Mouse (Mus musculus) kidney, adult 9 months (tissue): ENCODE data around the gene Ralbp1.

Source experiments
- DNase-seq: peaks from one replicate; pipeline ENCODE4 v3.0.0; 2022

The Ralbp1 gene

DNA sequence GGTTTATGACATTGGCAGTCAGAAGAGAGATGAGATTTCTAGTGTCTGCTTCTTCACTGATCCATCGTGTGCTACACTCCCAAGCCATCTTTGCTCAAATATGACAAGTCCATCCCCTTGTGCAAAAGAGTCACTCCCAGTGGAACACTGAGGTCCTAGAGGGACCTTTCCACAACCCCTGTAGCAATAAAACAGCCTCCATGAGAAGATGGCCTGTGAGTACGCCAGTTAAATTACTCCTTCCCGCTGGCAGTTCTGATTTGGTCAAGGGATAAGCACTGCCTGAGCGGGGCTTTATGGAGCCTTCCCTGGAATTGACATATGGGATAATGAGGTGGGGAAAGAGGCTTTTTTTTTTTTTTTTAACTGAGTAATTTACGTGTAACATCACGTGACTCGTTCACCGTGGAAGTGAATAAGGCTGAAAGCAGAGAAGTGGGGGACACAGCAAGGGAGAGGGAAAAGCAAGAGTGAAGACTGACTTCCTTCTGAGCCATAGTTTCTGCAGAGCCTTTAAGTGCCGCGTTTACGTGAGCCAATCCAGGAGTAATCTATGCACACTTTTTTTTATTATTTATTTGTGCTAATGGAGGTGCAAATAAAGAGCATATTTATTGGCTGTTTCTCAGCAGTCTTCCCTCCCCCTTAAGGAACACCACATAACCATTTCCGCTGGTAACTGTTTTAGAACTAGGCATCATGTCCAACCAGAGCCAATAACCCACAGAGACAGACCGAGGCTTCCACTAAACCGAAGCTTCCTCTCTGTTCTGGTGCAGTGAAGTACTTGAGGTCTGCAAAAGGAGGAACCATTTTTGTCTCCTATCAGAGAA lies at the start of gene Ralbp1:
TSS of gene Ralbp1 (minus strand) at position 102 of the 833 bp plus-strand sequence.
- DNase-seq, result peak; percentile 48

DNA sequence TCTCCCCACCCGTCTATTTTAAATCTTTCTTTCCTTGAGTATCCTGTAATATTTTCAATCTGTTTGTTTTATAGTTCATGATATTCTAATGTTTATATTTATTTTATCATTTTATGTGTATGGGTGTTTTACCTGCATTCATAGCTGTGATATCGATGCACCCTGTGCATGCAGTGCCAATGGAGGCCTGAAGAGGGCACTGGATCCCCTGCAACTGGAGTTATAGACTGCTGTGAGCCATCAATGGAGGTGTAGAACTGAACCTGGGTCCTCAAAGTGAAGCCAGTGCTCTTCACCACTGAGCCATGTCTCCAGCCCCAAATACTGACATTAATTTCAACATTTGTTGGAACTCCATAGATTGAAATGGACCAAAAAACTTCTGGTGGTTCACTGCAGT lies 48.1 kb upstream of the Ralbp1 start:
- DNase-seq, result no peak

DNA sequence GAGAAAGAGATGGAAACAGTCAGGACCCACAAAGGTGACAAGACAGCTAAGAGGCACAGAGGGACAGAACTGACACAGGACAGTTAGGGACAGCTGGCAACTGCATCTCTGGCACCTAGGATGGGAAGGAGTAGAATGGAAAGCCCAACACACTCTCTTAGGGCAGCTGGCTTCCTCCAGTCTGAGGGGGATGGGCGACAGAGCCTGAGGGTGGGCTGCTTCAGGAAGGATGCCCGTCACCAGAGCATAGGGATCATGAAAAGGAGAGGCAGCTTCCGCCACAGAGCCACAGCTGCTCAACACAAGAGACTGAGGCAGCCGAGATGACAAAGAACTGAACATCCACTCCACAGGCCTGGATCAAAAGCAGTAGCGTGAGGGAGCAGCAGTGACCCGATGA lies 45.9 kb upstream of the Ralbp1 start:
- DNase-seq, result no peak

DNA sequence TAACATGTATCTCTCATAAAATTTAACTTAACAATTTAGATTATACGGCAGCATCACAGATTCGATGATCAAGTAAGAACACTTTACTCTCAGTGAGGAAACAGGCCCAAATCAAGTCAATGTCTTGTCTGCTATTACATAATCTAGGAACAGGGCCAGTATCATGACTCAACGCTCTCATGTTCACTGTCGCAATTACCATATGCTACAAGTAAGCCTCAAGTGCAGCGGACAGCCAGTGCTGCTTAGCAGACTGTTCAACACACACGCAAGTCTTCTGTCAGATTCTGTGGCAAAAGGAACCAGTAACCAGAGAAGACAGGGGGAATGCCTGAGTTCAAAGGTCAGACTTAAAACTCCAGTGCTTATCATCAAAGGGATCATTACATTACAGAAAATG lies 45.4 kb upstream of the Ralbp1 start:
- no peak for DNase-seq

DNA sequence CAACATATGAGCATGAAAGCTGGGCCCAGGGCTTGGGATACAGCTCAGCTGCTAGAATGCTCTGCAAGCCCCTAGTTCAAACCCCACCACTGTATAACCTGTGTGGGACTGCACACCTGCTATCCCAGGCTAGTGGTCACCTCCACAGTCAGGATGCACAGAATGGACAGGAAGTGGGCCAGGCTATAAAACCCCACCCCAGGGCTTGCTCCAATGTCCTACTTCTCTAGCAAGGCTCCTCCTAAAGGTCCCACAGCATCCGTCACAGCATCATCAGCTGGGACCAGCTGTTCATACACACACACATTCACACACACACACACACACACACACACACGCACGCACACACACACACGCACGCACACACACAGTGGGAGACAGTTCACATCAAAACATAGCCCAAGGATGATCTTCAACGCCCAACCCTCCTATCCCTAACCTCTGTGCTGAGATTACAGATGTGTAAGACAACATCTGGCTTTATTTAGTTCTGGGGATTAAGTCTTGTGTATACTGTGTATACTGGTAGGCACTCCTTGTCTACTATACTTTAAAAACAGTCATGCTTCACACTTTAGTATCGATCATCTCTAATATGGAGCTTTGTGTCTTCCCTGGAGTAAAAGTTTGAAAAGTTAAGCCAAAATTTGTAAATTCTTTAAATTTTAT lies 44.7 kb upstream of the Ralbp1 start:
- no peak for DNase-seq

DNA sequence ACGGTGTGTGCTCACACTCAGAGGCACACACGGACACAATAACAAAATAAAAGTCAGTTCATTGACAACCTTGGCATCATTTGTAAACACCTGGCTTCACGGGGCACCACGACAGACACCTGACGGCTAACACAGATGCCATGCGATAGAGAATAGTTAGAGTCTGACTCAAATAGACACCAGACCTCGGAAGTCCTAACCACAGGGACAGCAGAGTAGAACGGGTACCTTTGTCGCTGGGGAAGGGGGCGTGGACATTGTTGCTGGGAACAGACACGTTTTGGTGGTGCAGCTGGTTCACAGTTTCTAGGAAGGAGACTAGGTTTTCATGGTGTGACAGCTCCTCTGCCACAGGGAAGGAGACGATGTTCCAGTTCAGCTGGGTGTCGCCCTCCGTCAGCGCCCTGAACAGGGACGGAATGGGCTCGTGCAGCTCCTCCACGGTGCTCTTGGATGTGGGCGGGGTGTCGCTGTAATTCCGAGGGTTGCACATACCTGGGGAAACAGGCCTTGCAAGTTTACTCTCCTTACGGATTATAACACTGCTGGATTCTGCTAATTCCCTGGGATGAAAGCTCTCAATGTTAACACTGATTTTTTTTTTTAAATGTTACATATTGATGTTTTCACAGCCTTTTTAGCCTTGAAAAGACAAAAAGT lies 43.9 kb upstream of the Ralbp1 start:
- no peak for DNase-seq

DNA sequence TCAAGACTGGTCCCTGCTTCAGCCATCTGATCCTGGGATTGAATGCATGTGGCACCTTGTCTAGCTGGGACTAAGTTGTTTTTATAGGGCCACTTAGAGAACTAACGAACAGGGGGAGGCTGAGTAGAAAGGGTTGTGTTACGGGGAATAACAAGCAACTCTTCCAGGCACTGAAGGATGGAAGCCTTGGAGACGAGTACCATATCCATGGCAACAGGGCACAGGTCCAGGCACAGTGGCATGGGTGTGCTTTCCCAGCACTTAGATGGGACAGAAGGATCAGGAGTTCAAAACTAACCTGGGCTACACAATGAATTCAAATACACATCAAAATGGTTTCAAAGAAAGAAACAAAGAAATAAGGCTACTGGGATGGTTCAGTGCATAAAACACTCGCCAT lies 41.5 kb upstream of the Ralbp1 start:
- DNase-seq, result no peak

DNA sequence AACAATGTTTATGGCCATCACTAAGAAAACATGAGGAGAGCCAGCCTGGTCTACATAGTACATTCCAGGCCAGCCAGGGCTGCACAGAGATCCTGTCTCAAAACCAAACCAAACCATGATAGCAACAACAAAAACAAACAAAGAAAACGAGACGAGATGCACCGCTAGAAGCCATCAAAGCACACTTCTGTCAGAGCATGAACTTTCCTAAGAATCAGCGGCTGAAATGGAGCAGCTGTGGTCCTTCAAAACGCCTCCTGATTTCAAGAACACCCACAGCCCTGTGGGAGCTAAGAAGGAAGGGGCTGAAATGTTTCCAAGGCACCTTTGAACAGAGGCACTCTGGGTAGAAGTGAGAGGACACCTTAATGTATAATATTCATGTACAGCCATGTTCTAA lies 38.6 kb upstream of the Ralbp1 start:
- no peak for DNase-seq

DNA sequence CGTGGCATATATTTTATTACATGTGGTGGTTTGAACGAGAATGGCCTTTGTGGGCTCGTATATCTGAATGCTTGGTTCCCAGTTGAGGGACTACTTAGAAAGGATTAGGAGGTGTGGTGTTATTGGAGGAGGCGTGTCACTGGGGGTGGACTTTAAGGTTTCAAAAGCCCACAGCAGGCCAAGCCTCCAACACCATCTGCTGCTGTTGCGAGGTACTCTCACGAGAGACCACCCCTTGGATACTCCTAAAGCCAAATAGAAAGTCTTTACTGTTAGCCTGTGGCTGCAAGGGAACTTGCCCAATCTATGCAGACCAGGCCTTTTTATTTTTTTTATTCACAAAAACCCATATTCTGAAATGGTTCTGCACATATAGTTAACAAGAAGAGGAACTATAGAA lies 36.4 kb upstream of the Ralbp1 start:
- DNase-seq, result no peak

DNA sequence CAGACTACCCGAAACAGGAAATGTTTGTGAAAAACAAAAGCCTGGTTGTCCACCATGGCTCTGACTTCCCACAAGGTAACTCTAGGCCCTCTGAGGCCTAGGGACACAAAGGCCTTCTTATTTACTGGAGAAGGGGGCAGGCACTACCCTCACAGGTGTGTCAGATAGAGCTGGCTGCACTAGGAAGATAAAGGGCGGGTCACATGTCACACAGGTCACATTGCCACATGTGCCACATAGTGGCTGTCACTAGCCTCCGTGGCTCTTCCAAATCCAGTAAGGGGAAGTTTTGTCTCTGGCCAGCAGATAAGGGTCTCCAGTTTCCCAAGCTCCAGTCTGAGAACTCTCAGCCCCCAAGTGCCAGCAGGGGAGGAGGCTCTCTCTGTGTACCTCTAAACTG lies 33.6 kb upstream of the Ralbp1 start:
- no peak for DNase-seq

DNA sequence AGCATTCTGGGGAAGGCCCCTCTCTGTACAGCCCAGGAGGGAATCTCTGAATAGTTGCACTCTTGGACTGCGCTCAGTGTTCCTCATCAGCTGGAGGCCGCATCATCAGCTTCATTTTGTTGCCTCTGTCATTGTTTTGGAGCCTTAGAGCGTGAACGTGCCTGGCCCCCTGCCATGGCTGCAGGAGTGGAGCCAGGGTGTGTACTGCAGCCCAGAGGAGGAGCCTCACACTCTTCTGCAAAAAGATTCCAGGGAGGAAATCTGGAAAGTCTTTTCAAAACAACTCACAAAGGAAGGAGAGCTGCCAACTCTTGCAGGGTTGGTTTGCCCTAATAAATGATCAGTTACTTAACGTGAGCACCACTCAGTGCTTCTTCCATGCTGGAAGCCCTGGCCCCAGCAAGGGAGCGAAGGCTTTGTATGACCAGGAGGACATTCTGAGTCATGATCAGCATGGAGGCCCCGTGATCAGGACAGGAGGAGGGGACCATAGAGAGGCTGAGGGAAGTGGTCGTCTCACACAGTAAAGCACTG lies 30.6 kb upstream of the Ralbp1 start:
- peak; percentile 77 for DNase-seq

DNA sequence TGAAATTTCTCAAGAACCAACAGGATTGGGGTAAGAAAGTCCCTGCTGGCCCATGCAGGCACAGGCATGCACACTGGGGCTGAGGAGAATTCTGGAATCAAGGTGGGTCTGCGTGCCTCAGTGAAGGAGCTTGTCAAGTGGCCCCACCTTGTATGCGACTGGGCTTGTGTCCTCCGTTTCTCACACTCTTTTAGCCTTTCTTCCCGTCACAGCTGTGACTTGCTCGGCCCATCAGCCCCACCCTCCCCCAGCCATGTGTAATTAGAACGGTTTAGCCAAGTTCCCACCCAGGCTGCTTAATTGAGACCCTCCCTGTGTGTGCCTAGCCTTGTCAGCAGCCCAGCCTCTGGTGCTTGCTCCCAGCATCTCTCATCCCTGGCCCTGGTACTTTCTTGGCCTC lies 28.5 kb upstream of the Ralbp1 start:
- DNase-seq, result no peak

DNA sequence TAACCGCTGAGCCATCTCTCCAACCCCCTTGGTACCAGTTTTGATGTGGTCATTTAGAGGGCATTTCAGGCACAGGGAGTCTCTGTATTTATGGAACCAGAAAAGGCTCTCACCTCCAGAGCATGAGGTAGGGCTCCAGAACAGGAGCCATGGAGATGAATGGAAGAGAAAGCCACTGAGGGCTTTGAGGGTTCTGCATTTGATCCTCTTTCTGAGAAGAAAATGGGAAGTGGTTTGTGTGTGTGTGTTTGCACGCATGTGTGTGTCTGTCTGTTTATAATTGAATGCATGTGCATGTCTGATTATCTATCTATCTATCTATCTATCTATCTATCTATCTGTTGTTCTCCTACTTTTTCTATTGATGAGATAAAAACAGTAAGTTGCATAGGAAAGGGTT lies 26.6 kb upstream of the Ralbp1 start:
- DNase-seq, result no peak

DNA sequence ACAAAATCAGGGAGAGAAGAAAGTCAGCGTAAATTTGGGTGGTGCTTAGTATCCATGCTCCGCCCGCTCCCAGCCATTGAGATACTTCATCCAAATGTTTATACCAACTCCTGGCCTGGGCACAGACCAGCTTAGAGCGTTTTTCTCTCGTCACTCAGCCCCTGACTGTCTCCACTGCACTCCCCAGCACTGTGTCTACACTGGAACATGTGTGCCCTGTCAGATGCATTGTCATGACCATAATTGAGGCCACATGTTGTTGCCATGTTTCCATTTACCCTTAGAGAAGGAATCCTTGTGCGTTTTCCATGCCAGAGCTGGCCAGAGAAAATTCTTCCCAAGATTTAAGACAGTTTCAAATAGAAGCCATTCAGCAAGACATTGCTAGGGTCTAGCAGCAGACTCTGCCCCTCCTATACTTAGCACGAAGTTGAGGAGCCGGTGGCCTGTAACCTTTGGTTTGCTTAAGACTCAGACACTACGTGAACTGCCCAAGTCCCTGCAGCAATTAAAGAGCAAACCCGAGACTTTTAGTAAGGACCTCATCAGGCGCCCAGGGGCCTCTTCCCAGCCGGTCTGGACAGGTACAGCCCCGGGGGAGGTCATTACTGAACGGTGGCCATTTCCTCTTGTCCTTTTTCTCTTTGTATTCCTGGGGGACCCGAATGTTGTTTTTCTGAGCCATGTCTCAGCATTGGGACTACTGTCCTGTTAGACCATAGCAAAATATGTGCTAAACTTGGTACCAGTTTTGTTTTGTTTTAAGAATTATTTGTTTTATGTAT lies 25.9 kb upstream of the Ralbp1 start:
- DNase-seq, result no peak

DNA sequence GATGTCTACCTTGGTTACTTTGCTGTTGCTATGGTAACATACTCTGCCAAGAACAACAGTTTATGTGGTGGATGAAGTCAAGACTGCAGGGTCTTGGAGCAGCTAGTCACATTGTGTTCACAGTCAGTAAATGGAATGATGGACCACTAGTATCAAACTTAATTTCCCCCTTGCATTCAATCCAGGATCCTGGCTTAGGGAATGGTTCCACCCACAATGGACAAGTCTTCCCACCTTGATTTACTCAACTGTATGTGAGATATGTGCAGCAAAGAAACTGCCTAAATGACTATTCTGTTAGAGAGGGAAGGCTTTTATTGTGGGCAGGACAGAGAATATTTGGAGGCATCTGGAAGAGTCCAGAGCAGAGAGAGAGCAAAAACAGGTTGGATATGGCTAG lies 22.7 kb upstream of the Ralbp1 start:
- DNase-seq, result no peak

DNA sequence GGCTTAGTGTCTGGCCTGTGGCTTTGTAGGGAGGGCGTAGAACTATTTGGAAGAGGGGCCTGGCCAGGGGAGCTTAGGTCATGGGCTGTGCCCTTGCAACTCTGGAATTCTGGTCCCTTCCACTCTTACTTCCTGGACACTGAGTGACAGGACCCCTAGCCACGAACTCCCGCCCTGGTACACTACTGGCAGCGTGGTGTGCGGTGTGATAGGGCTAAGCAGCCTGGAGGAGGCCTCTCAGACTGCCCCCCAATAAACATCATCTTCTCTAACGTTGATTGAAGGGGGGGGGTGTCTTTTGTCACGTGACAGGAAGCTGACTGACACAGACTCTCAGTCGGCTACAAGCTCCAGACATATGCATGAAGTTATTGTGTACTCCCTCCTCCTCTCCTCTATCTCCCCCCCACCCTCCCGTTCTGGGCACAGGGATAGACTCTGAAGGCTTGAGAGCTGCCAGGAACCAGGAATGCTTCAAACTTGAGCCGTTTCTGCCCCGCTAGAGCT lies 21.4 kb upstream of the Ralbp1 start:
- DNase-seq, result no peak

DNA sequence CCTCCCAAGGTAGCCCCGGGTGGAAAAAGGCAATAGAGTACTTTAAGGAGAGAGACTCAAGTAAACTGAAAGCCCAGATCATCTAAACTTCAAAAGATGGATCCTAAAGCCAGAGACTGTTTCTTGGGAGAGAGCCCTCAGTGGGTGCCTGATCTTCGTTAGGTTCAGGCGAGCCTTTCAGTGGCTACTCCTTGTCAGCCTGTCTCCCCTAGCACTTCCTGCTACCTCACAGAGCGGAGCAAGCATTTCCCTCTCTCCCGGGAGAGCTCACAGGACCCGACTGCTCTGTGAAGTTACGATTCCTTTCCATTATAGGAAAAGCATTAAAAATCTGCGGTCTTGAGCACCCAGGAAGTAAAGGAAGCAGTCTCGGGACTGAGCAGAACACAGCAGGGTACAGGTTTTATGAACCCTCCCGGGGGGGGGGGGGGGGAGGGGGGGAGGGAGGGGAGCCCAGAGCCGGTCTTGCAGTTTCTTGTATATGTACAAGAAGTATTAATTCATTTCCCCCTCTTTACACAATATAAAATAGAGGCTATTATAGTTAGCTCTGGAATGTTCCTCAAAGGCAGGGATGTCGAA lies 20.8 kb upstream of the Ralbp1 start:
- DNase-seq, result no peak

DNA sequence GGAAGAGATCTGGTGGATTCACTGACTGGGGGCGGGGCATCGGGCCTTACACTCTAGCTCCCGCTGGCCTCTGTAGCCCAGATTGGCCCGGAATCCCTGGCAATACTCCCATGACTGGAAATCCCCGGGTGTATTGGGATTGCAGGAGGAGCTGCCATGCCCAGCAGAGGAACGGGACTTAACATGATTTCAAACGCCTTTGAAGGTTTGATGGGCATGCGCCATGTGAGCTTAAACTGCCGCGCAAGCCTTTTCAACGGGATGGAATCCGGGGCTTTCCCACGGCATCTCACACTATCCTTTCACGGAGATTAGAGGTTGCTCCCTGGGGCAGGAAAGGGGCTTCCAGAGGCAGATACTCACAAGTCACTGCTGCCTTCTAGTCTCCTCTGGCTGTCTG lies 19.6 kb upstream of the Ralbp1 start:
- DNase-seq, result no peak

DNA sequence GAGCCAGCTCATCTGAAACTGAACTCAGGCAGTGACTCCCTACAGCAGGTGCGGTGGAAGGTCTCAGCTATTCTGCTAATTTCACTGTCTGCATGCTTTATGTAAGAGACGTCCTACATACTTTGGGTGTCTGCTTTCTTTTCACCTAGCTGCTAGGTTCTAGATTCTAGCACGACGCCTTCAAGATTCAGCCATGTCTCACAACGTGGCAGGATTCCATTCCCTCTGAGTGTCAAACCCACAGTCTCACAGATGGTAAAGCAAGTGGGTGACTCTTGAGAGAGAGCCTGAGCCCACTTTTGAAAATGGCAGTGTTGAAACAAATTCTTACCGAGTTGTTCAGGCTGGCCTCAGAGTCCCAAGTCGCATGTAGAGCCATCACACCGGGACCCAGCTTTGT lies 18.2 kb upstream of the Ralbp1 start:
- DNase-seq, result no peak

DNA sequence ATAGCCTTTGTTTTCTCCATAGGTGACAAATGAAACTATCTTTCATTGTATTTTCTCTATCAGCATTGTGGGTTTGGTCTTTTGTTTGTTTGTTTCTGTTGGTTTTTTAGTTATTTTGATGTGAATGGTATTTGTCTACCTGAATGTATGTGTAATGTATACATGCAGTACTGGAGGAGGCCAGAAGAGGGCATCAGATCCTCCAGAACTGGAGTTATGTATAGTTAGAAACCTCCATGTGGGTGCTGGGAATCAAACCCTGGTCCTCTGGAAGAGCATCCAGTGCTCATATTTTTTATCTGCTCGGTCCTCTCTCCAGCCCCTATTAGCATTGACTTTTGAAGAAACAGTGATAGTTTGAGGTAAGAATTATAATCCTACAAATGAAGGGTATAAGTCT lies 17.4 kb upstream of the Ralbp1 start:
- no peak for DNase-seq

DNA sequence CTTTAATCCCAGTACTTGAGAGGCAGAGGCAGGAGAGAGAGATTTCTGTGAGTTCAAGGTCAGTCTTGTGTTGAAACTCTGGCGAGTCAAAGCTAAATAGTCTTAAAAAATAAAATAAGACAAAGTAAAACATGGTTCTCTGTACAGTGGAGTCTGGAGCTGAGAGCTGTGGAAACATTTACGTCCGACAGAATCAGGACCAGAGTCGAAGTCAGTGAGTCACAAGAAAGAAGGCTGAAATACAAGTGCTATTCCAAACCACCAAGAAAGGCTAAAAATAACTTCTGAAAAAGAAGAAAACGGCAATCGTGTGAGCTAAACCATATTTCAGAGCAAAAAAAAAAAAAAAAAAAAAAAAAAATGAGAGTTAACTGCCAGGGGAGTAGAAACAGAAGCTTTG lies 16.7 kb upstream of the Ralbp1 start:
- no peak for DNase-seq

DNA sequence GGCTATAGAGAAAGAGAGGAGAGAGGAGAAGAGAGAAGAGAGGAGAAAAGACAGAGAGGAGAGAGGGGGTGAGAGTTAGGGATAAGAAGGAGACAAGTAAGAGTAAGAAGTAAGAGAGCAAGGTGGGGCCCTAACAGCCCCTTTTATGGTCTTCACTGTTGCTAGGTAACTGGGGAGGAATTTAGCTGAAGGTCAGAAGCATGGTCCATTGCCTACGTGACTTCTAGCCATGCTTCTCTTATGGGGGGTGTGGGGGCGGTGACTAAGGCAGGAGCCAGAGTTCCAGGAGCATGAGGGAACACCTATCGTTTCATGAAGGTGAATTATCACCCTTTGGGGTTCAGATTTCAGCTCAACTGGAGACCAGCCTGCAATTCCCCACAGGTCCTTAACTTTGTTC lies 10.4 kb upstream of the Ralbp1 start:
- no peak for DNase-seq

DNA sequence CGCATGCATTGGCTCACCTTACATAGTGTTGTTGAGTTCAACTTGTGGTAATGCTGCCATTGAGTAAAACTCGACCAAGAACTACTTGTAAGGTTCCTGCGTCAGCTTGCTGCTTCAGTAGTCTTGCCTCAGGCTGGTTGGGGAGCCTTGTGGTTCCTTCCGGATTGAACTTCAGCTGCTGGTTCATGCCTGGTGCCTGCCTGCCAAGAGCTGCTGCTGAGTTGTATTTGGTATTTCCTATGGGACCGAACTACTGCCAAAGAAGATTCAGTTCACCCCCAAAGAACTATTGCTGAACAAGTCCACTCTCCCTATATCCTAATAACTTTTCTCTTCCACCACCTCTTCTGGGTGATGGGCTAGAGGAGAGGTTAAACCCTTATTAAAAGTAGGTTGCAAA lies 3.9 kb upstream of the Ralbp1 start:
- DNase-seq, result no peak
